Mouse (Mus musculus) kidney, postnatal 10 days (tissue): ENCODE data around the gene Otop1.

ENCODE experiments used
- DNase-seq: peaks from one replicate; pipeline ENCODE4 v3.0.0; 2021; ENCODE audit warnings: mixed read lengths

Gene Otop1

GRCm38 (mm10) chr5:38275771-38276170, at the start of gene Otop1:
Otop1 (plus strand) TSS chr5:38275972.
- DNase-seq, result no peak

DNA sequence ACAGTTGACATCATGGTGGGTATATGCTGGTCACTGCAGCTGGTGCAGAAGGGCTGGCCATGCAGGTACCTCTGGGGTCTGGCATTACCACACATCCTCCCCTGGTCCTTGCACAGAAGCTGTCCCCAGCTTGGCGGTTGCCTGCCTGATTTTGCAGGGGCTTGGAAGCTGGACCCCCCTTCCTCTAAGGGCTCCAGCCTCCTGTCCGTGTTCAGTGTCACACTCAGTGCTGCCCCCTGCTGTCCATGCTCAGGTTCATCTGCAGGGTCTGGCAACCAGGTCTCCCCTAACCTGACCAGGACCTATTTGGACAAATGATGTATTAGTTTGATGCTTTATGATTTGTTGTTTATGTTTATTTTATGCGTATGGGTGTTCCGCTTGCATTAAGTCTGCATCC, 40.4 kb upstream of the Otop1 start:
- peak; percentile 65 for DNase-seq

DNA sequence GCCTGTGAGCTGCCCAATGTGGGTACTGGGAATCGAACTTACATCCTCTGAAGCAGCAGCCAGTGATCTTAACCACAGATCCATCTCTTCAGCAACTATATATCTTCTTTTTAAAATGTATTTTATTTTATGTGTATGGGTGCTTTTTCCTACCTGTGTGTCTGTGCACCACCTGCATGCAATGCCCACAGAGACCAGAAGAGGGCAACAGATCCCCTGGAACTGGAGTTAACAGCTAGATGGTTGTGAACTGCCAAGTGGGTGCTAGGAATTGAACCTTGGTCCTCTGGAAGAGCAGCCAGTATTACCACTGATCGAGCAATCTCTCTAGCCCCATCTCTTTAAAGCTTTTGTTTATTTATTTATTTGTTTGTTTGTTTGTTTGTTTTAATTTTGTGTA, 39.1 kb upstream of the Otop1 start:
- DNase-seq, result peak; percentile 8

- peak; percentile 4 for DNase-seq
Measured at GRCm38 (mm10) chr5:38240727-38241472, 34.9 kb upstream of the Otop1 start.

GRCm38 (mm10) chr5:38241473-38241834, 34.3 kb upstream of the Otop1 start:
- peak; percentile 7 for DNase-seq

GRCm38 (mm10) chr5:38241966-38242365, 33.8 kb upstream of the Otop1 start:
- DNase-seq, result peak; percentile 1

DNA sequence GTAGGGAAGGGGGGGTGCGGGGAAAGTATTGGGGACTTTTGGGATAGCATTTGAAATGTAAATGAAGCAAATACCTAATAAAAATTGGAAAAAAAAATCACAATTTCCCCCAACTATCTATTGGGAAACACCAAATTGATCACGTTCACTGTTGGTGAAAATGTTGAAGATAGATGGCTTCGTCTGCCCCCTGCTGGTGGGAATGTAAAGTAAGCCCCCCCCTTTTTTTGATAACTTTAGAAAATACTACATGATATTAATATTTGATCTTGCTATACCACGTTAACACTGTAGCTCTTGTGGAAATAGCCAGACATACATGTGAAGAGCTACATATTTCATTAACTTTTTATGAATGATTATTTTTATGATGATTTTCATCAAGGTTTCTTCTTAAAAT, 20.6 kb upstream of the Otop1 start:
- peak; percentile 4 for DNase-seq

- peak; percentile 4 for DNase-seq
Measured at GRCm38 (mm10) chr5:38255644-38256043, 20.1 kb upstream of the Otop1 start.

DNA sequence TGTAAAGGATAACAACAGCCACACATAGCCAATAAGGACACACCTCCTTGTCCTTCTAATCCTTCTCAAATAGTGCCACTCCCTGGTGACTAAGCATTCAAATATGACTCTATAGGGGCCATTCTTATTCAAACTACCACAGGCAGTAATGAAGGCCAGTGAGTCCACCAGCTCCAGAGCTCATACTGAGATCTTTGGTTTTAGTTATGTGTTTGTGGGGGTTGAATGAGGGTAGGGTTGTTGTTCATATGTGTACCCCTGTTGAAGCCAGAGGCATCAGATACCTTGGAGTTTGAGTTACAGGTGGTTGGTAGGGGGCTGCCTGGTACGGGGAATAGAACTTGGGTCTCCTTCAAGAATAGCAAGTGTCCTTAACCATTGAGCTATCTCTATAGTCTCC, 19.2 kb upstream of the Otop1 start:
- peak; percentile 0 for DNase-seq

DNA sequence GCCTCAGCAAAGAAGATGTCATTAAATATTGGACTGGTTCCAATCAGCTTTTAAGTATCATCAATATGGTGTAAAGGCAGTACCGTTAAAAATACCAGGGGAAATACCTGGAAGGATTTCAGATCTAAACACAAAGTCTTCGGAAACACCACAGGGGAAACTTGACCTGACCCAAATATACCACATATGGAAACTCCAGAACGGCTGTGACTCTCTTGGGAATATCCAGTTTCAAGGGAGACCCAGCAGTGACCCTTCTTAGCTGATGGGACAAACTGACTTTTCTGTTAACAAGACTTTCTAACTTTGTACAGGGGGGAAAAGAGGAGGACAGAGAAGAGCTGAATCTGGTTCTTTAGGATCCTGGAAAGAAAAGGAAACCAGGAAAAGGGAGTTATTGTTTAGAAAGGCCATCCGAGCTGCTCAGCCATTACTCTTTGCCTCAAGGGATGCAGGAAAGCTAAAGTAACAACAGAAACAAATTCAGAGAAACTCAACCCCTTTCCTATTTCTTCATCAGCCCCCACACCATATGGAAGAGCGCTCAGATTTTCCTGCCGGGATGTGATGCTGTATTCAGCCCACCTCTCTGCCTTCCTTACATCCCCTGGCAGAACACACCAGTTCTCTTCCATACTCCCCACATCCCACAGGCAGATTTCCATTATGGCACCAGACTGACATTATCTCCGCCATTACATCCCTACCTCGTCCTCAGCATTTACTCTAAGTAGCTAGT, 17.6 kb upstream of the Otop1 start:
- DNase-seq, result no peak

DNA sequence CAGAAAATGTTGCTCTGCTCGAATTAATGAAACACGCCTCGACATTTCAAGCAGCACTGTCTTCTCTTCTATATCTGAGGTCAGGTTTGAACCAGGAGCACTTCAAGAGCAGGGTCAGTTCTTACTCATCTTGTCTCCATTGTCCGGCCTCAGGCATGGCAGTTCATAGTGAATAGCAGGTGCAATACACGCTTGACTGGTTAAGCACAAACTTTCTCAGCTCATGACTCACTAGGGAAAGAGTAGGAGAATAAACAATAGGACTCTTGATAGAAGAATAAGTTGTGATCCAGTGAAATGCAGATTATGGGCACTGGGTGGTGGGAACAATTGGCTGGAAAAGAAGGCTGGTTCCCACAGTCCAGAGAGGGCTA, 17.0 kb upstream of the Otop1 start:
- DNase-seq, result peak; percentile 2

DNA sequence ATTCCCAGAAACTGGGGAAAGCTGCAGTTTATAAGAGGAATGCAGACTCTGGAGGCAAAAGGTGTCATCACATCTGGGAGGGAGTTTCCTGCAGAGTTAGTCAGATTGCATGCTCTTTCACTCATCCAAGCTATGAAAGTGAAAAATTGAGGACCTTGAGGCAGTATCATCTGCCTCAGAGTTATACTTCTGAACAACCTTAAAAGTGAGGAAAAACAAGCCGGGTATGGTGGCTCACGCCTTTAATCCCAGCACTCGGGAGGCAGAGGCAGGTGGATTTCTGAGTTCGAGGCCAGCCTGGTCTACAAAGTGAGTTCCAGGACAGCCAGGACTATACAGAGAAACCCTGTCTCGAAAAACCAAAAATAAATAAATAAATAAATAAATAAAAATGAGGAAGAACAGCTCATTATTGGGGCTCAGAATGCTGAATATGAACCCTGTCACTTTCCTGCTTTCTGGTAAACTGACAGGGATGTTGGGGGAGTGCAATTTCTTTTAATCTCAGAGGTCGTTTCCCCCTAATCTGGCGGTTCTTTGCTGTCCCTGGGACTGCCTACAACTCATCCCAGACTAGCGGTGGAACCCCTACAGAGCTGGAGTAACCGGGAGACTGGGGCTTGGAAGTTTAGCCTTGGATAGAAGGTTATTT, 16.2 kb upstream of the Otop1 start:
- no peak for DNase-seq

DNA sequence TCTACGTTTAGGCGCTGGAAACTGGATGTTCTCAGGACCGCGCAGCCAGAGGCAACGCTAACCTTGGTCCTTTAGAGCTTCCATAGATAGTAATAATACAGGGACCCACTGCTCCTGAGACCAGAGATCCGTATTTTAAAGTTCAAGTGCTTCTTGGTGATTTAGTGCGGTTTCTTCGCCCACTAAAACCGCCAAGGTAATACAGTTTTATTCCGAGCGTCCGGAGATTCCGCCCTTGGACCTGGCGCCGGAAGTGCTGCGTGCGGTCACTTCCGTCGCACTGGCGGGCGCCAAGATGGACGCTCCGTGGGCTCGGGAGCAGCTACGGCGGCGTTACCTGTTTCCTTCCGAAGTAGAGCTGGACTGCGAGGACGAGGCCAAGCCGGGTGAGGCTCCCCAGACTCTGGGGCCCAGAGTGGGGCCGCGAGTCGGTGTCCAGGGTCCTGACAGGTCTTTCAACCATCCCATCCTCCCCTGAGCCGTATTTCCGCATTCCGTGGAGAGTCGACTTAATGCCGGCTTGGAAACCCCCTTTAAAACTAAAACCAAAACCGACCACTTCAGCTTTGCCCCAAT, 15.6 kb upstream of the Otop1 start, which contains the start of gene Tmem128:
Tmem128 (plus strand) TSS at position 79 of the 576 bp plus-strand sequence.
- peak; percentile 78 for DNase-seq

- DNase-seq, result no peak
Measured at GRCm38 (mm10) chr5:38270942-38271341, 4.8 kb upstream of the Otop1 start.

GRCm38 (mm10) chr5:38273831-38274230, 1.9 kb upstream of the Otop1 start:
- DNase-seq, result no peak

- DNase-seq, result no peak
Measured at GRCm38 (mm10) chr5:38276451-38276850, 679 bp downstream of the Otop1 start.

GRCm38 (mm10) chr5:38277098-38277866, 1.5 kb downstream of the Otop1 start:
- no peak for DNase-seq

DNA sequence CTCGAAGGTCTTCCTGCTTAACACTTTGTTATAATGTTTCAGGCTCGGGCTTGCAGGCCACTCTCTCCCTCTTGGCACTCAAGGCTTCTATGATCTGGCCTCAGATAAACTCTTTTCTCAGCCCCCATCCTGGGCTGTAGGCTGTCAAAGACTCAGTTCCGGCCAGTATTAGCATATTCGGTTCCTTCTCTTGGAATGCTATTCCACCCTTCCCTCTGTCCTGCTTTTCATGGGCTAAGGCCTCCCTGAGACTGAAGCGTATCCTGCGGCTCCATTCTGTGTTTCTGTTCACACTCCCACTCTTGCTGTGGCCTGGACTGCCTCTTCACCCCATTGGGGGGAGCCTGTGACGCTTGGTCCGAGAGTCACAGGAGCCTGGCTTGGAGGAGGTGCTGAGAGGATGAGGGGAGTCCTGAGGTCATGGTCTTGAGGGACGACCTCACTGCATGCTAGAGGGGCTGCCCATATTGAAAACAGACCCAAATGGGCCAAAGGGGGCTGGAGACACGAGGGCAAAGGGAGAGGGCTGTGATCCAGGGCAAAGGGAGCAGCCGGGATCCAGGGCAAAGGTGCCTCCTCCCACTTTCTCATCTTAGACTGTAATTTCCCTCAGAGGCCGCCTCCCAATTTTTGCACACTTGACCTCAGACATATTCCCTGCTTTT, 2.3 kb downstream of the Otop1 start:
- no peak for DNase-seq

DNA sequence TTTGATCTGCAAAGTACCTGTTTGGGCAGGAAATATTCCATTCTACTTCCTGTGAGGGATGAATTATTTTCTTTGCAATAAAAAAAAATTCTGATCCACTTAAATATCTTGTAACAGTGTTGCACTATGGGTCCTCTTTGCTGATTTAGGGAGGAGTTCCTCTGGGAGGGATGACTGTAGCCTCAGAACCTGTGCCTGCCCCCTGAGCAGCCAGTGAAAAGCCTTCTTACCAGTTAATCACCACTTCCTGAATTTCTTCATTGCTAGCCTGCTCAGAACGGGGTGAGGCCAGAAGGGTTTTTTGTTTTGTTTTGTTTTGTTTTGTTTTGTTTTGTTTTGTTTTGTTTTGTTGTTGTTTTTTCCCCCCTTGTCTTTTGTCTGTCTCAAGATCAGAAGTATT, 4.3 kb downstream of the Otop1 start:
- no peak for DNase-seq

DNA sequence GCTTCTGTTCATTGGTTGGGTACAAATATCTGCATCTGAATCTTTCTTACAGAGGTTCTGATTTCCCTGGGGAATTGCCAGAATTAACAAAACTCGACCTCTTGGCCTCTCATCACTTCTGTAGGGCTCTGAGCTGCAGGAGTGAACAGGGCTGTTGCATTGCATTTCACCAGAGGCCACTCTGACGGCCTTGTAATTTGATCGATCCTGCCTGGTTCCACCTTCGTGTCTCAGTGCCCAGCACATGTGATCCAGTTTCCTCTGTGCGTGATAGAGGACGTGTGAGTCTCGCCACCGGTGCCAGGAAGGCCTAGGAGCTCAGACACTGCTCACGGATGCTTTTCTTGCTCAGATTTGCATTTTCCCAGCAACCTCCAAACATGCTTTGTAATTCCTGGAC, 10.0 kb downstream of the Otop1 start:
- DNase-seq, result no peak

DNA sequence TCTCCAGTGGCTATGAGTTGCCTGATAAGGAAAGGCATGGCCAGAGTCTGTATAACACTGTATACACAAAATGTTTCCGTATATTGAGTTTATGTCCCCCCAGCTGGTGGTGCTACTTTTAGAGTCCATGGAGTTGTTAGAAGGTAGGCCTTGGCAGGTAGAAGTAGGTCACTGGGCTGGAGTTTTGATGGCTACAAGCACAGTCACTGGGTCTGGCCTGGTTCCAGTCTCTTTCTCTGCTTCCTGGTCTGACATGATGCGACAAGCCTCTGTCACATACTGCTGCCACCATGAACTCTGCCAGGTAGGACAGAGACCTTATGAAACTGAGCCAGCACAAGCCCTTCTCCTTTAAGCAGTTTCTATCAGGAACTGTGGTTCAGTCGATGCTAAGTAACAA, 12.7 kb downstream of the Otop1 start:
- no peak for DNase-seq

DNA sequence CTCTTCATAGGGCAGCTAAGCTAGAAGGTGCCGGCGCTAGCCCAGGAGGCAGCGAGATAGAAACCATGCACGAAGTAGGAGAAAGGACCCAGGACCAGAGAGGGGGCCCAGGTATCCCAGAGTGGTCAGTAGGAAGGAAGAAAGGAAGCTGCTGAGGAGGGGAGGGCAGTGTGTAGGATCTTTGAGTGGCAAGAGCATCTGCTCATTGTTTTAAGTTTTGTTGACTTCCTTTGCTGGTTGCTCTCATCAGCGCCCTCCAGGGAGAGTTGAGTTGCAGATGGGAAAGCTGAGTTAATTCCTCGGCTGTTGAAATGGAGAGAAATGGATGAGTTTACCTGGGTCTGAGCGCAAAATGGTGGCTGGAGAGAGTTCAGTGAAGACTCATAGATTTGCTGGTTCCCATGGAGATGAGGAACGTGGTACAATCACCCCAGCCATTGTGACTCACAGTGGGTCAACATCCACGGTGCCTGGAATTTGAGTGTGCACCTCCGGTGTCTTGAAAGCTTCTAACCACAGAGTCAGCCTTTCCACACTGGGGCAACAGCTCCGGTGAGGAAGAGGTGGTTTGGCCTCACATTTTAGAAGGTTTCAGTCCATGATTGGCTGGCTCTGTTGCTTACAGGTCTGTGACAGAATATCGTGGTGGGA, 26.1 kb downstream of the Otop1 start:
- no peak for DNase-seq
